Mouse (Mus musculus) kidney, adult 2 months (tissue): ENCODE results near the gene Hormad1.

ENCODE experiments used
- CTCF ChIP-seq: fragments of 200-500 bp; conservative IDR thresholded peaks from 2 replicates; pipeline ENCODE4 v1.5.1; 2011; ENCODE audit warnings: low read depth, mild to moderate bottlenecking, control low read depth, low read length, moderate library complexity, mixed read lengths; ENCODE audit not compliant: insufficient read depth, insufficient read length
- POLR2A ChIP-seq: fragments of 200-500 bp; IDR thresholded peaks from one replicate; pipeline ENCODE4 v1.6.1; 2011; ENCODE audit warnings: low read depth, low read length, control low read depth

- TF ChIP-seq CTCF (no peak), POLR2A (no peak)
These were observed 29.7 kb upstream of the Hormad1 start for GRCm38 (mm10) chr3:95529814-95530213.
